Mouse (Mus musculus) limb, embryonic 15.5 days (tissue): ENCODE measurements around the gene Slc38a8. TPM values are rescaled to one million over a fixed set of nuclear protein-coding genes. Genes with fewer than 3 reads are reported as not detected.

Source experiments
- ATAC-seq: fragments of 200-750 bp; cut with Nextera tagmentation; 2 replicates; pipeline ENCODE4 v1.8.0; 2017; ENCODE audit warnings: low read depth, moderate TSS enrichment; ENCODE audit not compliant: insufficient number of reproducible peaks, low FRiP score, low TSS enrichment
- H3K27ac ChIP-seq: fragments of 300-500 bp; sonication (generic); 2 replicates; pipeline ENCODE4 v1.5.1; 2015; ENCODE audit warnings: moderate library complexity, mild to moderate bottlenecking, inconsistent platforms
- H3K27me3 ChIP-seq: fragments of 300-500 bp; sonication (generic); 2 replicates; pipeline ENCODE4 v1.6.1; 2015; ENCODE audit warnings: inconsistent platforms
- H3K36me3 ChIP-seq: fragments of 300-500 bp; sonication (generic); 2 replicates; pipeline ENCODE4 v1.6.1; 2015; ENCODE audit warnings: inconsistent platforms
- H3K4me1 ChIP-seq: fragments of 300-500 bp; sonication (generic); 2 replicates; pipeline ENCODE4 v1.6.1; 2015; ENCODE audit warnings: inconsistent platforms
- H3K4me2 ChIP-seq: fragments of 300-500 bp; sonication (generic); 2 replicates; pipeline ENCODE4 v1.6.1; 2015; ENCODE audit warnings: mild to moderate bottlenecking, inconsistent platforms
- H3K4me3 ChIP-seq: fragments of 300-500 bp; sonication (generic); 2 replicates; pipeline ENCODE4 v1.5.1; 2015; ENCODE audit warnings: mild to moderate bottlenecking, inconsistent platforms
- H3K9ac ChIP-seq: fragments of 300-500 bp; sonication (generic); 2 replicates; pipeline ENCODE4 v1.6.1; 2015; ENCODE audit warnings: inconsistent platforms
- H3K9me3 ChIP-seq: fragments of 300-500 bp; sonication (generic); 2 replicates; pipeline ENCODE4 v1.6.1; 2016; ENCODE audit warnings: inconsistent platforms
- WGBS: fragments of 180-500 bp; shearing (Covaris S2); methylation state at CpG from one replicate; pipeline ENCODE4 v1.1.7; 2015; 5-methylcytosine and 5-hydroxymethylcytosine counted together
- polyA plus RNA-seq: library from polyadenylated mRNA; unstranded; fragments of >200 nt; fragmentation: Nextera tagmentation; extraction: Ambion mirVana; gene quantifications from 2 replicates; pipeline ENCODE4 v1.2.1, GENCODE M21; 2015

The Slc38a8 gene
- polyA plus RNA-seq, 1 experiment from 2014 or later = not detected

- H3K4me3 ChIP-seq = peak overlapping the region; percentile 64
- ATAC-seq = no peak
- H3K27ac ChIP-seq = no peak overlapping the region
- H3K4me1 ChIP-seq = peaks cover 14% of the 10 kb centered on the region
- H3K36me3 ChIP-seq = no peaks in the 10 kb centered on the region
- under 1% methylated on average over 52 of the region's 80 CpGs for WGBS
- H3K4me2 ChIP-seq = peak overlapping the region; percentile 97
- peak overlapping the region; percentile 56 for H3K9ac ChIP-seq
- H3K27me3 ChIP-seq = peaks cover 46% of the 10 kb centered on the region
- H3K9me3 ChIP-seq = no peaks in the 10 kb centered on the region
Measured at GRCm38 (mm10) chr8:119446990-119447780, 54.3 kb downstream of the Slc38a8 start.

- Histone ChIP-seq H3K4me1 (peaks cover 14% of the 10 kb centered on the region), H3K9ac (peak within 1 kb of the TSS; percentile 56), H3K4me3 (peak within 1 kb of the TSS; percentile 64), H3K27me3 (peaks cover 50% of the 10 kb centered on the region), H3K36me3 (no peaks in the 10 kb centered on the region), H3K9me3 (no peaks in the 10 kb centered on the region), H3K27ac (no peak within 1 kb of the TSS), H3K4me2 (peak within 1 kb of the TSS; percentile 97)
- ATAC-seq = no peak
- WGBS = 1% methylated on average over 47 of the region's 52 CpGs
Measured at GRCm38 (mm10) chr8:119446211-119446989, 55.1 kb downstream of the Slc38a8 start, which contains the start of gene Necab2. Gene Necab2, plus strand, starts transcription at chr8:119446719.

- peaks cover 34% of the 10 kb centered on the region for H3K4me1 ChIP-seq
- H3K4me3 ChIP-seq = no peak overlapping the region
- ATAC-seq = no peak
- no peaks in the 10 kb centered on the region for H3K36me3 ChIP-seq
- H3K27ac ChIP-seq = no peak overlapping the region
- H3K9me3 ChIP-seq = no peaks in the 10 kb centered on the region
- WGBS = 88% methylated on average over 8 of the region's 8 CpGs
- no peak overlapping the region for H3K4me2 ChIP-seq
- H3K27me3 ChIP-seq = peaks cover 28% of the 10 kb centered on the region
- H3K9ac ChIP-seq = no peak overlapping the region
Measured at GRCm38 (mm10) chr8:119442970-119443369, 58.5 kb downstream of the Slc38a8 start.

GRCm38 (mm10) chr8:119442013-119442412 is 59.5 kb downstream of the Slc38a8 start:
- no peak overlapping the region for H3K27ac ChIP-seq
- no peak overlapping the region for H3K4me2 ChIP-seq
- no peak overlapping the region for H3K9ac ChIP-seq
- no peak for ATAC-seq
- peaks cover 32% of the 10 kb centered on the region for H3K4me1 ChIP-seq
- no peaks in the 10 kb centered on the region for H3K36me3 ChIP-seq
- no peaks in the 10 kb centered on the region for H3K9me3 ChIP-seq
- H3K27me3 ChIP-seq = peaks cover 19% of the 10 kb centered on the region
- 65% methylated on average over 5 of the region's 5 CpGs for WGBS
- H3K4me3 ChIP-seq = no peak overlapping the region

- H3K36me3 ChIP-seq = no peaks in the 10 kb centered on the region
- no peak for ATAC-seq
- no peak overlapping the region for H3K4me2 ChIP-seq
- no peaks in the 10 kb centered on the region for H3K9me3 ChIP-seq
- H3K4me3 ChIP-seq = no peak overlapping the region
- peaks cover 30% of the 10 kb centered on the region for H3K4me1 ChIP-seq
- no peak overlapping the region for H3K9ac ChIP-seq
- 39% methylated on average over 1 of the region's 1 CpGs for WGBS
- peaks cover 11% of the 10 kb centered on the region for H3K27me3 ChIP-seq
- peak overlapping the region; percentile 17; the same call in 1 of the 2 replicates for H3K27ac ChIP-seq
Measured at GRCm38 (mm10) chr8:119440952-119441270, 60.6 kb downstream of the Slc38a8 start.

GRCm38 (mm10) chr8:119440250-119440951 is 61.1 kb downstream of the Slc38a8 start:
- H3K4me2 ChIP-seq = 0 out of 2 replicates have a peak overlapping the region, but pooled peaks have one; percentile 19
- H3K36me3 ChIP-seq = no peaks in the 10 kb centered on the region
- no peak overlapping the region for H3K4me3 ChIP-seq
- WGBS = 13% methylated on average over 16 of the region's 16 CpGs
- peaks cover 29% of the 10 kb centered on the region for H3K4me1 ChIP-seq
- H3K9me3 ChIP-seq = no peaks in the 10 kb centered on the region
- H3K27ac ChIP-seq = peak overlapping the region; percentile 43; the same call in 1 of the 2 replicates
- ATAC-seq = no peak
- no peak overlapping the region for H3K9ac ChIP-seq
- peaks cover 8% of the 10 kb centered on the region; the same call in 1 of the 2 replicates for H3K27me3 ChIP-seq

GRCm38 (mm10) chr8:119439893-119440249 is 61.6 kb downstream of the Slc38a8 start:
- no peak for ATAC-seq
- Histone ChIP-seq H3K9ac (no peak overlapping the region), H3K4me2 (no peak overlapping the region), H3K9me3 (no peaks in the 10 kb centered on the region), H3K4me1 (peaks cover 29% of the 10 kb centered on the region), H3K36me3 (no peaks in the 10 kb centered on the region), H3K27ac (peak overlapping the region; percentile 43; the same call in 1 of the 2 replicates), H3K27me3 (peaks cover 5% of the 10 kb centered on the region; the same call in 1 of the 2 replicates), H3K4me3 (no peak overlapping the region)
- WGBS = 43% methylated on average over 7 of the region's 7 CpGs

GRCm38 (mm10) chr8:119439424-119439823 is 62.1 kb downstream of the Slc38a8 start:
- Histone ChIP-seq H3K9ac (no peak overlapping the region), H3K27ac (peak overlapping the region; percentile 43; the same call in 1 of the 2 replicates), H3K27me3 (peaks cover 5% of the 10 kb centered on the region; the same call in 1 of the 2 replicates), H3K4me3 (no peak overlapping the region), H3K9me3 (no peaks in the 10 kb centered on the region), H3K4me1 (peaks cover 29% of the 10 kb centered on the region), H3K4me2 (no peak overlapping the region), H3K36me3 (no peaks in the 10 kb centered on the region)
- 73% methylated on average over 2 of the region's 2 CpGs for WGBS
- no peak for ATAC-seq

GRCm38 (mm10) chr8:119438876-119439275 is 62.6 kb downstream of the Slc38a8 start:
- H3K27ac ChIP-seq = peak overlapping the region; percentile 5; the same call in 1 of the 2 replicates
- WGBS = 65% methylated on average over 6 of the region's 6 CpGs

GRCm38 (mm10) chr8:119437506-119437905 is 64.0 kb downstream of the Slc38a8 start:
- no peak overlapping the region for H3K4me2 ChIP-seq
- no peak overlapping the region for H3K9ac ChIP-seq
- no peak for ATAC-seq
- H3K4me1 ChIP-seq = peaks cover 29% of the 10 kb centered on the region
- no peaks in the 10 kb centered on the region for H3K9me3 ChIP-seq
- H3K27ac ChIP-seq = no peak overlapping the region
- no peaks in the 10 kb centered on the region for H3K36me3 ChIP-seq
- H3K27me3 ChIP-seq = peaks cover 5% of the 10 kb centered on the region; the same call in 1 of the 2 replicates
- H3K4me3 ChIP-seq = 0 out of 2 replicates have a peak overlapping the region, but pooled peaks have one; percentile 5
- 66% methylated on average over 11 of the region's 11 CpGs for WGBS

More at GRCm38 (mm10) chr8:119438876-119439275, 62.6 kb downstream of the Slc38a8 start:
- Histone ChIP-seq H3K9me3 (no peaks in the 10 kb centered on the region), H3K4me2 (no peak overlapping the region), H3K9ac (no peak overlapping the region), H3K27me3 (peaks cover 5% of the 10 kb centered on the region; the same call in 1 of the 2 replicates), H3K4me3 (no peak overlapping the region), H3K4me1 (peaks cover 29% of the 10 kb centered on the region), H3K36me3 (no peaks in the 10 kb centered on the region)
- ATAC-seq = no peak

GRCm38 (mm10) chr8:119436933-119437332 is 64.6 kb downstream of the Slc38a8 start:
- Histone ChIP-seq H3K27me3 (peaks cover 5% of the 10 kb centered on the region; the same call in 1 of the 2 replicates), H3K27ac (no peak overlapping the region), H3K4me3 (0 out of 2 replicates have a peak overlapping the region, but pooled peaks have one; percentile 5), H3K4me1 (peaks cover 29% of the 10 kb centered on the region), H3K9me3 (no peaks in the 10 kb centered on the region), H3K36me3 (no peaks in the 10 kb centered on the region), H3K9ac (no peak overlapping the region), H3K4me2 (no peak overlapping the region)
- WGBS = 15% methylated on average over 9 of the region's 9 CpGs
- no peak; the same call in 1 of the 2 replicates for ATAC-seq
